Mouse (Mus musculus): Measurements from ENCODE around the gene Ppp6r2. TPM values are rescaled to one million over a fixed set of nuclear protein-coding genes. Genes with fewer than 3 reads are reported as not detected.
A peak's percentile ranks its signal among the peaks of the same experiment; 100 is the strongest.

The Ppp6r2 gene
- polyA plus RNA-seq, 1 experiment from 2014 or later = 25.7 TPM

DNA sequence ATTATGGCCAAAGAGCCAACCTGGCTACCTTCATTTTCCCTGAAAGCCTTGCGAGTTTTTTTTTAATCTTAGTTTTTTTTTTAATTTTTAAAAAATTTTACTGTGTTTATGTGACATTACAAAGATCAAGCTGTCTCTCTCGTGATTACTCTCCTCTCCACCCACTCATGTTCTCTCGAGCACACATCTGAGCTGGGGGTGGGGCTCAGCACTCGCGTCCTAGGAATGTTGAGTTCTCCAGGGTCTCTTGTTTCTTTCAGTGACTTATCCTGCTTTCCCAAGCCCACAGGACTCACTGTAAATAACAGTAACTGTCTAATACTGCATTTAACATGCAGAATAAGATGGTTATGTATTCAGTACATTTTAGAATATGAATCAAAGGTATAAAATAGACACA is 53.1 kb downstream of the Ppp6r2 start:
- peaks cover 8% of the 10 kb centered on the region for H3K36me3 ChIP-seq (ENCODE audit: control insufficient read depth, insufficient read depth, low read length)

DNA sequence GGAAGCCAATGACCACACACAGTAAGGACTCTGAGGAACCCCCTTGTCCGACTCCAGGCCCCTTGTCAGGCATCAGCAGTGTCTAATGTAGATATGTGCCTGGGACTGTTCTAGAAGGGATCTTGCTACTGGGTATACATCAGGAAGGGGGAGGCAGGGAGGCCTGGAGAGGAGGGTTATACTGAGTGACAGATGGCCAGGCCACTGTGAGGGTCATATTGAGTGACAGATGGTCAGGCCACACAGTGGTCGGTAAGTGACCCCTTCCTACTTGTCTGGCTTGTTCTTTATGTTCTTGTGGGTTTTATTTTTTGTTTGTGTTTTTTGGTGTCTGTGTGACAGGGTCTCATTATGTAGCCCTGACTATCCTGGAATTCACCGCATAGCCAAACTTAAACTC is 64.1 kb downstream of the Ppp6r2 start:
- Histone ChIP-seq H3K9ac (ENCODE audit: low read length) (no peak overlapping the region), H3K4me1 (replicated peaks; ENCODE audit: control insufficient read depth, insufficient read depth, low read length) (no peaks in the 10 kb centered on the region), H3K36me3 (ENCODE audit: control insufficient read depth, insufficient read depth, low read length) (peaks cover 11% of the 10 kb centered on the region), H3K4me3 (ENCODE audit: low read length) (no peak overlapping the region), H3K27ac (ENCODE audit: low read length) (no peak overlapping the region), H3K27me3 (ENCODE audit: control insufficient read depth, insufficient read depth, low read depth, low read length) (no peaks in the 10 kb centered on the region), H3K4me2 (ENCODE audit: low read depth, low read length) (no peak overlapping the region), H3K9me3 (ENCODE audit: control insufficient read depth, low read length) (no peaks in the 10 kb centered on the region)
- no peak for ATAC-seq (ENCODE audit: low read depth)
- 80% methylated on average over 3 of the region's 3 CpGs for WGBS

More for the DNA sequence above, 53.1 kb downstream of the Ppp6r2 start:
- H3K9ac ChIP-seq (ENCODE audit: low read length) = no peak overlapping the region
- 52% methylated on average over 5 of the region's 5 CpGs for WGBS
- no peak overlapping the region for H3K4me3 ChIP-seq (ENCODE audit: low read length)
- no peak overlapping the region for H3K27ac ChIP-seq (ENCODE audit: low read length)
- H3K4me2 ChIP-seq (ENCODE audit: low read depth, low read length) = no peak overlapping the region
- no peak for ATAC-seq (ENCODE audit: low read depth)
- no peaks in the 10 kb centered on the region for H3K9me3 ChIP-seq (ENCODE audit: control insufficient read depth, low read length)
- H3K27me3 ChIP-seq (ENCODE audit: control insufficient read depth, insufficient read depth, low read depth, low read length) = no peaks in the 10 kb centered on the region
- no peaks in the 10 kb centered on the region for H3K4me1 ChIP-seq (replicated peaks; ENCODE audit: control insufficient read depth, insufficient read depth, low read length)

DNA sequence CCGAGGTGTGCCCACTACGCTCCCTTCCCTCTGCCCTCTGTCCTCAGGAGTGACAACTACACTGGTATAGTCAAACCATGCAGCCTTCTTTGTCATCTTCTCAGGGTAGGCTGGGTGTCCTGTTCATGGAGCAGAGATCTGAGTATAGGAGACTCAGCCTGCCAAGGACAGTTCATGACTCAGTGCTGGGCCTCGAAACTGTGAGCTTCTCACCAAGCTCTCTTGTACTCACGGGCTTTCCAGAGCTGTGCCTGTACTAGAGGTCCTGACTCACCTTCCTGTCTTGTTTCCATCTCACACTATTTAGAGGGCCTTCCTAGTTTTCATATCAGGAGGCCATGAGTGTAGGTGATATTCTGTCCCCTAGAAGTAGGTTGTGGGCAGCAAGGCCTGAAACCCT is 66.0 kb downstream of the Ppp6r2 start:
- Histone ChIP-seq H3K36me3 (ENCODE audit: control insufficient read depth, insufficient read depth, low read length) (peaks cover 15% of the 10 kb centered on the region), H3K27ac (ENCODE audit: low read length) (no peak overlapping the region), H3K4me2 (ENCODE audit: low read depth, low read length) (no peak overlapping the region), H3K9me3 (ENCODE audit: control insufficient read depth, low read length) (no peaks in the 10 kb centered on the region), H3K9ac (ENCODE audit: low read length) (no peak overlapping the region), H3K4me1 (replicated peaks; ENCODE audit: control insufficient read depth, insufficient read depth, low read length) (no peaks in the 10 kb centered on the region), H3K27me3 (ENCODE audit: control insufficient read depth, insufficient read depth, low read depth, low read length) (no peaks in the 10 kb centered on the region), H3K4me3 (ENCODE audit: low read length) (no peak overlapping the region)
- WGBS = 94% methylated on average over 4 of the region's 4 CpGs
- no peak for ATAC-seq (ENCODE audit: low read depth)

DNA sequence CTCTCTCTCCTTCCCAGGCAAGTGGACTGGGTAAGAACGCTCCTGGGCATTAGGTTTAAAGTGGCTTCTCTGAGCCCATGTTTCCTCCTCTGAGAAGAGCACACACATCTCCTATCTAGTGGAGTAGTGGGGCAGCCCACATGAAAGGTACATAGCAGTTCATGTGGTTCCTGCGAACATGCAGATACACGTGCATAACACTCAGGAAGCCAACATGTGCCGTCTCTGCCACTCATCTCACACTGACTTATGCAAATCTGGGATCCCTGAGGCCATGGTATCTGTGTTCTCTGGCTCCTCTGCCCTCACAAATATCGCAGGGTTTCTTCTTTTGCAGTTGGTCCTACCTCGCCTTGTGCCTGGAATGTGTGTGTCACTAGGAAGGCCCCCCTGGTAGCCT is 71.2 kb downstream of the Ppp6r2 start:
- Histone ChIP-seq H3K27ac (ENCODE audit: low read length) (no peak overlapping the region), H3K27me3 (ENCODE audit: control insufficient read depth, insufficient read depth, low read depth, low read length) (no peaks in the 10 kb centered on the region), H3K4me3 (ENCODE audit: low read length) (no peak overlapping the region), H3K9me3 (ENCODE audit: control insufficient read depth, low read length) (no peaks in the 10 kb centered on the region), H3K36me3 (ENCODE audit: control insufficient read depth, insufficient read depth, low read length) (peaks cover 20% of the 10 kb centered on the region), H3K4me2 (ENCODE audit: low read depth, low read length) (no peak overlapping the region), H3K4me1 (replicated peaks; ENCODE audit: control insufficient read depth, insufficient read depth, low read length) (no peaks in the 10 kb centered on the region), H3K9ac (ENCODE audit: low read length) (no peak overlapping the region)
- ATAC-seq (ENCODE audit: low read depth) = no peak
- WGBS = 76% methylated on average over 6 of the region's 6 CpGs

DNA sequence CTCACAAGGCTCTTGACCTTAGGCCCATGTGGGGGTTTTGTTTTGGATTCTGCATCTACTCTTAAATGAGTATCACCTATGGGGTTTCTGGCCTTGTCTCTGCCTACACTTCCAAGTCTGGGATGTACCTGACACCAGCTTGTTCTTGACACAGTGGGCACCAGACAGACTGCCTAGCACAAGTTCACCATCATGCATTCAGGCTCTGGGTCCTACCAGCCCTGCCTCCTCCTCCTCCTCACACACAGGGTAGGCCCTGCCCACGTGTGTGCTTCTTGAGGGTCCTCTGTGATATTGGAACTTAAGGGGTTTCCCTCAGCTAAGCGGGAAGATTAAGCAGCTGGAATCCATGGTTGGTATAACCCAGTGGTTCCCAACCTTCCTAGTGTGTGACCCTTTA is 72.7 kb downstream of the Ppp6r2 start:
- Histone ChIP-seq H3K27me3 (ENCODE audit: control insufficient read depth, insufficient read depth, low read depth, low read length) (no peaks in the 10 kb centered on the region), H3K4me3 (ENCODE audit: low read length) (no peak overlapping the region), H3K9me3 (ENCODE audit: control insufficient read depth, low read length) (no peaks in the 10 kb centered on the region), H3K4me1 (replicated peaks; ENCODE audit: control insufficient read depth, insufficient read depth, low read length) (no peaks in the 10 kb centered on the region), H3K9ac (ENCODE audit: low read length) (no peak overlapping the region), H3K27ac (ENCODE audit: low read length) (no peak overlapping the region), H3K4me2 (ENCODE audit: low read depth, low read length) (no peak overlapping the region), H3K36me3 (ENCODE audit: control insufficient read depth, insufficient read depth, low read length) (peaks cover 32% of the 10 kb centered on the region)
- 78% methylated on average over 2 of the region's 2 CpGs for WGBS
- ATAC-seq (ENCODE audit: low read depth) = no peak

DNA sequence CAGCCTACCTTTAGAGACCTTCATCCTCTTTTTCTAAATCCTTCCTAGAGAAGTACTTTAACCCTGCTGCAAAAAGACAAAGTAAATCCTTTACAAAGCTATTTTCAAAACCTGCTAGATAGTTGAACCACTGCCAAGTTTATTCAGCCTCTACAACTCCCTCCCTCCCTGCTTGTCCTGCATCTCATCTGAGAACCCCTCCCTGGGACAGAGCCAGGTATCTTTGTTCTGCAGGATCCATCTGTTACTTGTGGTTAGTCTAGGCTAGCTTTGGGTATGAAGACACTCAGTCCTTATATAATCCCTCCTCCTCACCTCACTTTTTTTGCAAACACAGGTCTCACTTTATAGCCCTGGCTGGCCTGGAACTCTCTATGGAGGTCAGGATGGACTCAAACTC is 73.7 kb downstream of the Ppp6r2 start:
- no peak overlapping the region for H3K4me3 ChIP-seq (ENCODE audit: low read length)
- H3K9ac ChIP-seq (ENCODE audit: low read length) = no peak overlapping the region
- H3K4me2 ChIP-seq (ENCODE audit: low read depth, low read length) = no peak overlapping the region
- H3K27ac ChIP-seq (ENCODE audit: low read length) = no peak overlapping the region
- H3K36me3 ChIP-seq (ENCODE audit: control insufficient read depth, insufficient read depth, low read length) = peaks cover 40% of the 10 kb centered on the region
- no peaks in the 10 kb centered on the region for H3K9me3 ChIP-seq (ENCODE audit: control insufficient read depth, low read length)
- no peak for ATAC-seq (ENCODE audit: low read depth)
- no peaks in the 10 kb centered on the region for H3K4me1 ChIP-seq (replicated peaks; ENCODE audit: control insufficient read depth, insufficient read depth, low read length)
- no peaks in the 10 kb centered on the region for H3K27me3 ChIP-seq (ENCODE audit: control insufficient read depth, insufficient read depth, low read depth, low read length)

DNA sequence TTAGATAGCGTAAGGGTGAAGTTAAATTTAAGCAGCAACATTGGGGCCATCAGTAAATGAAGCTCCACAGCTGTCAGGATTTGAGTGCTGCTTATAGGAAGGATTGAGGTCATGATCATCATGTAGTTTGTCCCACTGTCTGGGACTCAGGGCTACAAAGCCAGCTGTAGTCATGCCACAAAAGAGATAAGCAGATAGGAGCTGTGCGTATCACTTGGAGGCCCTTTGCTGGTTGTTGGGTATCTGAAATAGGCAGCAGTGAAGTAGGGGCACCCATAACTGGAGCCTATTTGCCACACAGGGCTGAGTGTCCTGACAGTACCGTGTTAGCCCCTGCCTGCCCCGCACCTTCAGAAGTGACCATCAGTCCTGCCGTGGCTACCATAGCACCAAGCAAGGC is 74.1 kb downstream of the Ppp6r2 start:
- 84% methylated on average over 5 of the region's 5 CpGs for WGBS
- Histone ChIP-seq H3K9ac (ENCODE audit: low read length) (no peak overlapping the region), H3K9me3 (ENCODE audit: control insufficient read depth, low read length) (no peaks in the 10 kb centered on the region), H3K27me3 (ENCODE audit: control insufficient read depth, insufficient read depth, low read depth, low read length) (no peaks in the 10 kb centered on the region), H3K36me3 (ENCODE audit: control insufficient read depth, insufficient read depth, low read length) (peaks cover 40% of the 10 kb centered on the region), H3K4me3 (ENCODE audit: low read length) (no peak overlapping the region), H3K4me1 (replicated peaks; ENCODE audit: control insufficient read depth, insufficient read depth, low read length) (no peaks in the 10 kb centered on the region), H3K4me2 (ENCODE audit: low read depth, low read length) (no peak overlapping the region), H3K27ac (ENCODE audit: low read length) (no peak overlapping the region)
- no peak for ATAC-seq (ENCODE audit: low read depth)

DNA sequence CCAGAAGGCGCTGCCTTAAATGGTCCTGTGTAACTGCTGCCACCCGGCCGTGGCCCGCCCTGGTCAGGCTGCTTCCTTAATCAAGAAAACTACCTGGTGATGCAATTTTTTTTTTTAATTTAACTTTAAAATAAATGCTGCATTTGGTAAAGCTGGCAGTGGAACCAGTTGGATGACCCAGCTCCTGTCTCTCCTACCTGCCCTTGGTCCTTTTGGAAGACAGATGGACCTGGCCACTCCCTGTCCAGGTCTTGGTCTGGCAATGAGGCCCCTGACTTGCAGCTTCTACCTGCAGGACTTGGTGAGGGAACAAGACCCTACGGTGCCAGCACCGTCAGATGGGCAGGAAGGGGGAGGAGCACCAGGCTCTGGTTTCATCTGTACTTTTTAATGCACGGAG is 74.8 kb downstream of the Ppp6r2 start:
- Histone ChIP-seq H3K27ac (ENCODE audit: low read length) (no peak overlapping the region), H3K9ac (ENCODE audit: low read length) (no peak overlapping the region), H3K9me3 (ENCODE audit: control insufficient read depth, low read length) (no peaks in the 10 kb centered on the region), H3K4me3 (ENCODE audit: low read length) (no peak overlapping the region), H3K27me3 (ENCODE audit: control insufficient read depth, insufficient read depth, low read depth, low read length) (no peaks in the 10 kb centered on the region), H3K36me3 (ENCODE audit: control insufficient read depth, insufficient read depth, low read length) (peaks cover 45% of the 10 kb centered on the region), H3K4me1 (replicated peaks; ENCODE audit: control insufficient read depth, insufficient read depth, low read length) (no peaks in the 10 kb centered on the region), H3K4me2 (ENCODE audit: low read depth, low read length) (no peak overlapping the region)
- ATAC-seq (ENCODE audit: low read depth) = no peak
- 80% methylated on average over 7 of the region's 7 CpGs for WGBS

DNA sequence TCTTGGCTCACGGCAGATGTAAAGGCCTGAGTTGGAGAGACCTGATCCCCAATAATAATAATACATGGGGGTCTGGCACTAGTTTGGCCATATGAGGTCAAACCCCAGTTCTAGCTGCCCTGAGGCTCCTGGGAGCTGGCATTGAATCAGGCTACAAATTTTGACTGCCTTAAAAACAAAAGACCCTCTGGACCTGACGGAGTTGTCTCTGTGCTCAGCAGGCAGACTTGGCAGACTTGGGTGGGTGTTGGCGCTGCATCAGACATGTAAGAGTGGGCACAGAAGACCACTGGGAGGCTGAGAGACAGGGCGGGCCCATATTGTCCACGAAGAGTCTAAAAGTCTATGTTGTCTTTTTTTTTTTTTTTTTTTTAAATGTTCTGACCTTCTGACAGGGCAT is 75.2 kb downstream of the Ppp6r2 start:
- no peak overlapping the region for H3K9ac ChIP-seq (ENCODE audit: low read length)
- WGBS = 88% methylated on average over 5 of the region's 5 CpGs
- H3K27ac ChIP-seq (ENCODE audit: low read length) = no peak overlapping the region
- H3K36me3 ChIP-seq (ENCODE audit: control insufficient read depth, insufficient read depth, low read length) = peaks cover 47% of the 10 kb centered on the region
- no peaks in the 10 kb centered on the region for H3K4me1 ChIP-seq (replicated peaks; ENCODE audit: control insufficient read depth, insufficient read depth, low read length)
- H3K4me2 ChIP-seq (ENCODE audit: low read depth, low read length) = no peak overlapping the region
- no peak overlapping the region for H3K4me3 ChIP-seq (ENCODE audit: low read length)
- no peak for ATAC-seq (ENCODE audit: low read depth)
- no peaks in the 10 kb centered on the region for H3K27me3 ChIP-seq (ENCODE audit: control insufficient read depth, insufficient read depth, low read depth, low read length)
- H3K9me3 ChIP-seq (ENCODE audit: control insufficient read depth, low read length) = no peaks in the 10 kb centered on the region

DNA sequence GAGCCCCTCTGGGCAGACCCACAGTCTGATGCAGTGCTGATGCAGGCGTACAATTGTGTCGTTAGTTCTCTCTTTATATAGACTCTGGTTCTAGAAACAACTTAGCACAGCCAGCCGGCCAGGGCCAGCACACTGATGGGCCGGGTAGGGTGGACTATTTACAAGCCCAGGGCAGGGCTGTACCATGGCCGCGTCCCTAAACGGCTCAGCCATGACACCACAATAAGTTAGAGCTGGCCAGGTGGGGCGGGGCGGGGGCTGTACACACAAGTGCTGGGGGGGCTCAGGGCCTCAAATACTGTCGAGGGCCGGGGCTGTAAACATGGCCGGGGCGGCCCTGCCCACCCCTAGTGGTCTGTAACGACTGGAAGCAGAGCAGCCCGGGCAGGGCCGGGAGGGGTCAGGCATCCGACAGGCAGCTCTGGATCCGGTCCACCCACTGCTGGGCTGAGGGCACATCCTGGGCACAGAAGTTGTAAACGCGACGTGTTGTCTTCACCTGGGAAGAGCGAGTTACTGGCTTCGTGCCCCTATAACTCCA is 76.9 kb downstream of the Ppp6r2 start:
- 0 out of 2 replicates have a peak, but pooled peaks have one; percentile 12 for ATAC-seq (ENCODE audit: low read depth)
- 80% methylated on average over 23 of the region's 23 CpGs for WGBS
- no peak overlapping the region for H3K27ac ChIP-seq (ENCODE audit: low read length)

More for the DNA sequence above, 76.9 kb downstream of the Ppp6r2 start:
- Histone ChIP-seq H3K36me3 (ENCODE audit: control insufficient read depth, insufficient read depth, low read length) (peaks cover 52% of the 10 kb centered on the region), H3K27me3 (ENCODE audit: control insufficient read depth, insufficient read depth, low read depth, low read length) (no peaks in the 10 kb centered on the region), H3K4me2 (ENCODE audit: low read depth, low read length) (no peak overlapping the region), H3K4me1 (replicated peaks; ENCODE audit: control insufficient read depth, insufficient read depth, low read length) (no peaks in the 10 kb centered on the region), H3K4me3 (ENCODE audit: low read length) (no peak overlapping the region), H3K9ac (ENCODE audit: low read length) (no peak overlapping the region), H3K9me3 (ENCODE audit: control insufficient read depth, low read length) (no peaks in the 10 kb centered on the region)

All from lung, embryonic 16.5 days (tissue).